Mouse (Mus musculus) heart, postnatal 14 days (tissue): ENCODE data around the gene Arnt2. TPM values are rescaled to one million over a fixed set of nuclear protein-coding genes. Genes with fewer than 3 reads are reported as not detected.

Experiments
- DNase-seq, 2 experiments: peaks; one replicate each; pipeline ENCODE4 v3.0.0; 2021 to 2022
- intact Hi-C: fragments of 180-260 bp; cut with DNase I; formaldehyde crosslinking; loops from one replicate; pipeline ENCODE4 v1.15.1; 2025
- total RNA-seq, 2 experiments: library from RNA; stranded (reverse); gene quantifications; 2 replicates each; pipeline ENCODE4 v1.2.3; 2021

The Arnt2 gene
- total RNA-seq, 2 experiments from 2014 or later = 0.41 to 0.63 TPM

GRCm38 (mm10) chr7:84307329-84307925, 102.5 kb downstream of the Arnt2 start:
- intact Hi-C loops = no loop called here
- no peak for DNase-seq

GRCm38 (mm10) chr7:84300261-84300660, 109.7 kb downstream of the Arnt2 start:
- DNase-seq = no peak
- intact Hi-C loops = no loop called here

- DNase-seq = peak in 1 of 2 experiments; percentile 25
- intact Hi-C loops = no loop called here
Measured at GRCm38 (mm10) chr7:84299601-84300000, 110.4 kb downstream of the Arnt2 start.

- intact Hi-C loops = no loop called here
- DNase-seq = peak; percentile 35 to 55
Measured at GRCm38 (mm10) chr7:84293054-84293453, 116.9 kb downstream of the Arnt2 start.

- intact Hi-C loops = no loop called here
- DNase-seq = no peak
Measured at GRCm38 (mm10) chr7:84287226-84287587, 122.8 kb downstream of the Arnt2 start.

GRCm38 (mm10) chr7:84286526-84287225, 123.3 kb downstream of the Arnt2 start:
- intact Hi-C loops = no loop called here

GRCm38 (mm10) chr7:84285790-84286189, 124.2 kb downstream of the Arnt2 start:
- intact Hi-C loops = no loop called here
- no peak for DNase-seq

More at GRCm38 (mm10) chr7:84286526-84287225, 123.3 kb downstream of the Arnt2 start:
- DNase-seq = no peak

GRCm38 (mm10) chr7:84284974-84285373, 125.0 kb downstream of the Arnt2 start:
- intact Hi-C loops = no loop called here
- DNase-seq = no peak

GRCm38 (mm10) chr7:84282231-84282630, 127.7 kb downstream of the Arnt2 start:
- intact Hi-C loops = no loop called here
- no peak for DNase-seq

GRCm38 (mm10) chr7:84279231-84279630, 130.7 kb downstream of the Arnt2 start:
- intact Hi-C loops = no loop called here
- DNase-seq = peak; percentile 12 to 36

GRCm38 (mm10) chr7:84275312-84275711, 134.7 kb downstream of the Arnt2 start:
- intact Hi-C loops = no loop called here
- DNase-seq = no peak

- intact Hi-C loops = loop anchor here (1.0 kb wide), 2 partner anchors 82 to 188 kb away; partner anchors contain the start of gene Cemip
- no peak for DNase-seq
Measured at GRCm38 (mm10) chr7:84273930-84274329, 136.0 kb downstream of the Arnt2 start.

GRCm38 (mm10) chr7:84272206-84272818, 137.7 kb downstream of the Arnt2 start:
- DNase-seq = peak; percentile 74 to 82
- intact Hi-C loops = loop anchor here (1.0 kb wide), 2 partner anchors 183 to 358 kb away; no protein-coding TSS in a partner anchor

GRCm38 (mm10) chr7:84271429-84271828, 138.5 kb downstream of the Arnt2 start:
- intact Hi-C loops = no loop called here
- no peak for DNase-seq

GRCm38 (mm10) chr7:84263466-84263865, 146.5 kb downstream of the Arnt2 start:
- DNase-seq = no peak
- intact Hi-C loops = no loop called here

GRCm38 (mm10) chr7:84261341-84261740, 148.6 kb downstream of the Arnt2 start:
- no peak for DNase-seq
- intact Hi-C loops = no loop called here

GRCm38 (mm10) chr7:84260401-84260800, 149.6 kb downstream of the Arnt2 start:
- intact Hi-C loops = no loop called here
- no peak for DNase-seq

GRCm38 (mm10) chr7:84259309-84259985, 150.5 kb downstream of the Arnt2 start:
- DNase-seq = no peak
- intact Hi-C loops = no loop called here

GRCm38 (mm10) chr7:84256661-84257060, 153.3 kb downstream of the Arnt2 start:
- intact Hi-C loops = no loop called here
- no peak for DNase-seq

- no peak for DNase-seq
- intact Hi-C loops = no loop called here
Measured at GRCm38 (mm10) chr7:84256245-84256644, 153.7 kb downstream of the Arnt2 start.

- no peak for DNase-seq
- intact Hi-C loops = no loop called here
Measured at GRCm38 (mm10) chr7:84254916-84255315, 155.1 kb downstream of the Arnt2 start.
